Mouse (Mus musculus) spleen, adult 12 weeks (tissue): ENCODE results near the gene Minpp1.
A peak's percentile ranks its signal among the peaks of the same experiment; 100 is the strongest.
"Not testable (repeated sequence)": the region's sequence is repeated elsewhere in the genome, so short reads cannot be mapped to it uniquely, and the experiment has no call there.

ENCODE experiments used
- DNase-seq: peaks from one replicate; pipeline ENCODE4 v3.0.0; 2022; ENCODE audit warnings: low spot score

Minpp1 gene

GRCm38 (mm10) chr19:32485681-32486105, at the start of gene Minpp1:
Gene Minpp1, plus strand, starts transcription at chr19:32485769.
- peak; percentile 80 for DNase-seq

- no peak for DNase-seq
These were observed 46.2 kb upstream of the Minpp1 start for GRCm38 (mm10) chr19:32439356-32439755.

GRCm38 (mm10) chr19:32441568-32441967, 44.0 kb upstream of the Minpp1 start:
- DNase-seq, result peak; percentile 26

GRCm38 (mm10) chr19:32448931-32449330, 36.6 kb upstream of the Minpp1 start:
- no peak for DNase-seq

GRCm38 (mm10) chr19:32452231-32452630, 33.3 kb upstream of the Minpp1 start:
- no peak for DNase-seq

DNA sequence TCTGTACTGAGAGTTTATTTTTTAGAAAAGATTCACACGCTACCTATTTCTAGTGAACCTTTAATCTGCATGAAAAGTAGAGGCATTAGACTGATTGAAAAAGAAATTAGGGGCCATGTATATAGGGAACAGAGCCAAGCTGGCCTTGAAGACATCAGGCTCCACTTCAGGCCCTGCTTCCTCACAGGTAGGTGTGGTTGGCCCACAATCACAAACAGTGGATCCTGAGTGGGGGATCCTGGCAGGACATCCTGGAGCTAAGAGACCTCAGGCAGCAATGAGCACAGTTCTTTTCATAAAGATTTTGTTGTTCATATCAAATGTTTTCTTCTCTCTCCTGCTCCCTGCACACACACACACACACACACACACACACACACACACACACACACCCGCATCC, 28.8 kb upstream of the Minpp1 start:
- no peak for DNase-seq

GRCm38 (mm10) chr19:32457631-32458030, 27.9 kb upstream of the Minpp1 start:
- not testable (repeated sequence) for DNase-seq

GRCm38 (mm10) chr19:32463037-32463436, 22.5 kb upstream of the Minpp1 start:
- DNase-seq, result no peak

DNA sequence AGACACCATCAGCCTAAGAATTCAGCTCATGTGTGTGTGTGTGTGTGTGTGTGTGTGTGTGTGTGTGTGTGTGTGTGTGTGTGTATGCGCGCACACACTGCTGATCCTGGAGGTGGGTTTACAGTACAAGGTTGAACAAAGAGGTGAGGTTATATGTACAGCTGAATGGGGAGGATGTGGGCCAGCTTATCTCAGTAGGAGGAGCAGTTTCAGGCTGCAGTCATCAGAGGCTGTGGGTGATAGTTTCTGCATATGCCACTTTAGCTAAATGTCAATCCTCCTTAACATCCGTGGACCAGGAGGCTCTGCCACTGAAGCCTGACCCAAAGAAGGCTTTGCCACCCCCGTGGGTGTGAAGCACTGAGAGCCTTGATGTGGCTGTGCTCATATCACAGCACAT, 20.3 kb upstream of the Minpp1 start:
- DNase-seq, result no peak

- DNase-seq, result no peak
These were observed 19.1 kb upstream of the Minpp1 start, which contains the start of gene Rpl9-ps6 for GRCm38 (mm10) chr19:32466478-32466877. Gene Rpl9-ps6, minus strand, starts transcription at chr19:32466578.

- DNase-seq, result no peak
These were observed 18.2 kb upstream of the Minpp1 start for GRCm38 (mm10) chr19:32467325-32467724.

- no peak for DNase-seq
These were observed 15.5 kb upstream of the Minpp1 start for GRCm38 (mm10) chr19:32470059-32470497.

GRCm38 (mm10) chr19:32470570-32471263, 14.9 kb upstream of the Minpp1 start:
- no peak for DNase-seq

DNA sequence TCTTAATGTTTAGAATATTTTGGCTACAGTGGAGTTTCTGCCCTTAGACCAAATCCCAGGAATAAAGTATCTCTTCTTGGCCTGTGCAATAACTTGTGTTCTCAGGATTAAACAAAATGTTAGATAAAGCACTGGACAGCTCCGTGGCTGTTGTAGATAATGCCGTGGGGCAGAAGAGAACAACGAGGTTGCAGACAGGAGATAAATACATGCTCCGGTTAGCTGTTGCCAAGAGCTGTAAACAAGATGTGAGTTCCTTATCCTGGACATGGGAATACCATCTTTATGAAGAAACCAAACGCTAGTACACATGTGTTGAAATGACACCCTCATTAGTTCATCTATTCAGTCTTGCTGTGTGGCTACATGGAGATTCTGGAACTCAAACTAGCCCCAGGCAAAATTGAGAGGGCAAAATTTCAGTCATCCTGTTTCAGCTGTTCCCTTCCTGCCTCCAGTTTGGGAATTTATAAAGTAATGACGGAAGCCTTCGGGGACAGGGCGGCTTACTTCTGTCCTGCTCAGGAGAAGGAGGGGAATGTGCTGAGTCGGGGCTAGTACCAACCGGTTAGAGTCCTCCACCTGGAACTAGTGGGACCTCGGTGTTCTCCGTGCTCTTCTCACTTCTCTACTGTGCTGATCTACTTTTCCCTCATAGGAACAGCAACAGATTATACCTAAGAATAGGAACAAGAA, 9.4 kb upstream of the Minpp1 start:
- DNase-seq, result peak; percentile 34

GRCm38 (mm10) chr19:32476712-32477052, 8.9 kb upstream of the Minpp1 start:
- DNase-seq, result no peak

DNA sequence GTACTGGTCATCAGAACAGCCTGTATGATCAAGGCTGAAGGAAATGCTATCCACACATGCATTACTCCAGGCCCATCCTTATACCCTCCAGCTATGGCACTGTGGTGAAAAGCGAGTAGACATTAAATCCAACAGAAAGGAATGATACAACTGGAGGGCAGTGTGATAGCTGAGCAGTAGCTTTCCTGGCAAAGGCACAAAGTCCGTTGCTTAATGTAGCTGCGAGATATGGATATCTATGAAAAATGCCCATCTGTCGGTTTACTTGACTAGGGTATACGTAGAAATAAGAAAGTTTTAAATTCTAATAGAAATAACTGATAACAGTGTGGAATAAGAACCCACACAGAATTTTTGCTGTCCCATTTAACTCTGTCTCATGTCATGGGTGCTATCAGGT, 5.3 kb upstream of the Minpp1 start:
- DNase-seq, result no peak

- DNase-seq, result no peak
These were observed 4.7 kb upstream of the Minpp1 start for GRCm38 (mm10) chr19:32480791-32481442.

- DNase-seq, result no peak
These were observed 4.1 kb upstream of the Minpp1 start for GRCm38 (mm10) chr19:32481511-32481910.

- DNase-seq, result no peak
These were observed 468 bp upstream of the Minpp1 start for GRCm38 (mm10) chr19:32484941-32485660.

DNA sequence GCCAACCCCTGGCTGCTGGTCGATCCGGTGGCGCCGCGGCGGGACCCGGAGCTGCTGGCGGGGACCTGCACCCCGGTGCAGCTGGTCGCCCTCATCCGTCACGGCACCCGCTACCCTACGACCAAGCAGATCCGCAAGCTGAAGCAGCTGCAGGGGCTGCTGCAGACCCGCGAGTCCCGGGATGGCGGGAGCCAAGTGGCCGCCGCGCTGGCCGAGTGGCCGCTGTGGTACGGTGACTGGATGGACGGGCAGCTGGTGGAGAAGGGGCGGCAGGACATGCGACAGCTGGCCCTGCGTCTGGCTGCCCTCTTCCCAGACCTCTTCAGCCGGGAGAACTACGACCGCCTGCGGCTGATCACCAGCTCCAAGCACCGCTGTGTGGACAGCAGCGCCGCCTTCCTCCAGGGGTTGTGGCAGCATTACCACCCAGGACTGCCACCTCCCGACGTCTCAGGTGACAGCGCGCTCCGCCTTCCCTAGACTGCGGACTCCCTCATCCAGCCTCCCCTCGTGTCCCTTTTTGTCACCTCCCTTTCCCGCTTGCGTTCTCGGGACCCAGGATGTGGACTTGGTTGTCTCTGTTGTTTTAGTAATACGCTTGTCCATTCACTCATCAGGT, 646 bp downstream of the Minpp1 start:
- peak; percentile 72 for DNase-seq

DNA sequence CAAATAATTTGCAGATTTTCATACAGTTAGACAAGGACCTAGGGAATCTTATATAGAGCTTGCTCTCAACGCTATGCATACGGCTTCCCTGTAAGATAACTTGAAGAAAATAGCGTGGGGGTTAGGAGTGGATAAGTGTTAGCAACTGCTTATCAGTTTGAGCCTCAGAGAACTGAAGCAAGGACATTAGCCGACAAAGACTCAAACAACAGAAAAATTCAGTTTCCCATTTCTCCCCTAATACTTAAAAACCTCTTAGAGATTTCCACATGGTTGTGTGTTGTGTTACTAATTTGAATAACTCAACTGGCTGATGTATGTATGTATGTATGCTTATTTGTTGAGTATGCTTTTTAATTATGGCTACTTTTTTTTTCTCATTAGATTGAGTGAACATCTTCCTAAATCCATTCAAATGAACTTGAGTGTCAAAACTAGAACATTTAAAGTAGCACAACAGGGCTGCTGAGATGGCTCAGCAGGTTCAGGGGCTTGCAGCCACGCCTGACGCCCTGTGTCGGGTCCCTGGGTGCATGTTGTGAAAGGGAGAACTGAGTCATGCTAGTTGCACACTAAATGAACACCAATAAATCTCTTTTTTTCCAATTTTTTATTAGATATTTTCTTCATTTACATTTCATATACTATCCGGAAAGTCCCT, 2.2 kb downstream of the Minpp1 start:
- DNase-seq, result no peak
